9 mouse cellular contexts compared by ENCODE assay signal in the genomic region with DNA sequence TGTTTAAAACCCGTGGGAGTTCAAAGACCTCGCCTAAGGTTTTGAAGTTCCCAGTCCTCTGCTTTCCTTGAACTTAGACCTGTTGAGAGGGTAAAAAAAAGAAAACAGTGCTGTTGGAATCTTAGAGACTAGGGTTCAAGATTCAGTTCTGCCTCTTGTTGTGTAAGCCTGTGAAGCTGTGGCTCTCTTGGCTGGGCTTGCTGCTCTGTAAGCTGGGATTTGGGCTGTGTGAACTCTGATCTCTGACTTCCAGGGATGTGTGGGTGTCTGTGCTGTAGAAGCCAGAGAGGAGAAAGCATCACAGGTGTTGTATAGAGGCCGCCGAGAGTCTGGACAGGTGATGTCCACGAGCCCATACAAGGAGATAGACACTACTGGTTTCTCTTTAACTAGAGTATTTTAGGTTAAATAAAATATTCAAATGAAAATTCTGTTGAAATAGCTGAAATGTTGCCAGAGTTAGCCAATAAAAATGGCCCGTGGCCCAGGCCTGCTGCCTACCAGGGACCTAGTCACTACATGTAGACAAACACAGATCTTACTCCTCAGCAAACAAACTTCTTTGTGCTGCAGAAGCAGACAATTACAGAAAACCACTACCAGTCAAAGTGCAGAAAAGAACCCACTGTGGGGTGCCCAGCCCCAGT.
DNase-seq lines count a peak whose midpoint lies in the region.
"Had no signal": no experiment of that assay in that cellular context is flagged by ENCODE, and none has a peak within 500 bp of the region (broad histone marks: within the 10 kb centered on the region; RNA-seq: fewer than 3 reads in every experiment).

No protein-coding gene starts in this region.

- DNase-seq in kidney, adult 18-20 months, result peak; percentile 55
- no peak for DNase-seq in kidney, postnatal 10 days
- peak; percentile 92 for DNase-seq in adipocyte (ENCODE audit: low spot score)
- peak; percentile 96 for DNase-seq in fat pad, adult 2 months (ENCODE audit: extremely low read depth, low read depth, low spot score)
- peak; percentile 67 for DNase-seq in lung, postnatal 10 days
- no peak for DNase-seq in embryo, embryonic 10.5 days (ENCODE audit: low spot score)
- no peak for DNase-seq in cerebellum, adult 8-10 months
- DNase-seq: gastrocnemius, postnatal 14 days; thymus, postnatal 14 days had no signal

Comparison
In these comparisons a context has a peak if more than half of its experiments do, and no peak if none do; other contexts are left out.
1. DNase-seq: peak in kidney, adult 18-20 months (single experiment), adipocyte (single experiment), fat pad, adult 2 months (single experiment) and lung, postnatal 10 days (single experiment); none in kidney, postnatal 10 days (single experiment), embryo, embryonic 10.5 days (single experiment) and cerebellum, adult 8-10 months (single experiment).